Mouse (Mus musculus): ENCODE measurements around the gene Tmem19. TPM values are rescaled to one million over a fixed set of nuclear protein-coding genes. Genes with fewer than 3 reads are reported as not detected.

The Tmem19 gene
- polyA plus RNA-seq, 1 experiment from 2014 or later: 47.4 TPM

GRCm38 (mm10) chr10:115339820-115340328 lies 22.4 kb downstream of the Tmem19 start:
- ATAC-seq (replicated peaks; ENCODE audit: low FRiP score, low read depth): no peak
- no peaks in the 10 kb centered on the region for H3K4me1 ChIP-seq (replicated peaks; ENCODE audit: insufficient read depth, low read length)
- no peaks in the 10 kb centered on the region for H3K9me3 ChIP-seq (replicated peaks; ENCODE audit: low read length)
- H3K4me2 ChIP-seq (ENCODE audit: low read length): no peak overlapping the region
- H3K9ac ChIP-seq (ENCODE audit: low read depth, low read length): no peak overlapping the region
- no peak overlapping the region for H3K4me3 ChIP-seq (replicated peaks; ENCODE audit: low read depth, low read length)
- TF ChIP-seq CTCF (IDR thresholded peaks at IDR 0.05; ENCODE audit: low read depth): no peak
- H3K27ac ChIP-seq: no peak overlapping the region
- H3K27me3 ChIP-seq (ENCODE audit: insufficient read depth, low read length): no peaks in the 10 kb centered on the region
- WGBS: 95% methylated on average over 7 of the region's 7 CpGs
- H3K36me3 ChIP-seq (ENCODE audit: insufficient read depth, low read length): no peaks in the 10 kb centered on the region; the same call in 1 of the 2 replicates
- no peak for DNase-seq (ENCODE audit: low spot score)

- no peak overlapping the region for H3K9ac ChIP-seq (ENCODE audit: low read depth, low read length)
- H3K9me3 ChIP-seq (replicated peaks; ENCODE audit: low read length): no peaks in the 10 kb centered on the region
- TF ChIP-seq CTCF (IDR thresholded peaks at IDR 0.05; ENCODE audit: low read depth): no peak
- H3K27ac ChIP-seq: no peak overlapping the region
- DNase-seq (ENCODE audit: low spot score) (no peak), ATAC-seq (replicated peaks; ENCODE audit: low FRiP score, low read depth) (no peak)
- no peaks in the 10 kb centered on the region for H3K4me1 ChIP-seq (replicated peaks; ENCODE audit: insufficient read depth, low read length)
- 83% methylated on average over 4 of the region's 4 CpGs for WGBS
- no peaks in the 10 kb centered on the region for H3K27me3 ChIP-seq (ENCODE audit: insufficient read depth, low read length)
- no peak overlapping the region for H3K4me3 ChIP-seq (replicated peaks; ENCODE audit: low read depth, low read length)
- H3K36me3 ChIP-seq (ENCODE audit: insufficient read depth, low read length): no peaks in the 10 kb centered on the region
- H3K4me2 ChIP-seq (ENCODE audit: low read length): no peak overlapping the region
These were observed 25.4 kb downstream of the Tmem19 start for GRCm38 (mm10) chr10:115336901-115337300.

GRCm38 (mm10) chr10:115333528-115333927 lies 28.8 kb downstream of the Tmem19 start:
- TF ChIP-seq CTCF (IDR thresholded peaks at IDR 0.05; ENCODE audit: low read depth): no peak
- ATAC-seq (replicated peaks; ENCODE audit: low FRiP score, low read depth): no peak

GRCm38 (mm10) chr10:115332997-115333396 lies 29.3 kb downstream of the Tmem19 start:
- H3K27ac ChIP-seq: no peak overlapping the region
- DNase-seq (ENCODE audit: low spot score): no peak

More at GRCm38 (mm10) chr10:115333528-115333927, 28.8 kb downstream of the Tmem19 start:
- no peak overlapping the region for H3K27ac ChIP-seq
- H3K4me3 ChIP-seq (replicated peaks; ENCODE audit: low read depth, low read length): no peak overlapping the region
- no peaks in the 10 kb centered on the region for H3K27me3 ChIP-seq (ENCODE audit: insufficient read depth, low read length)
- no peaks in the 10 kb centered on the region for H3K4me1 ChIP-seq (replicated peaks; ENCODE audit: insufficient read depth, low read length)
- WGBS: 80% methylated on average over 9 of the region's 9 CpGs
- no peaks in the 10 kb centered on the region for H3K36me3 ChIP-seq (ENCODE audit: insufficient read depth, low read length)
- no peaks in the 10 kb centered on the region for H3K9me3 ChIP-seq (replicated peaks; ENCODE audit: low read length)
- no peak for DNase-seq (ENCODE audit: low spot score)
- H3K9ac ChIP-seq (ENCODE audit: low read depth, low read length): no peak overlapping the region
- H3K4me2 ChIP-seq (ENCODE audit: low read length): no peak overlapping the region

GRCm38 (mm10) chr10:115332420-115332952 lies 29.8 kb downstream of the Tmem19 start:
- no peak overlapping the region for H3K27ac ChIP-seq
- no peaks in the 10 kb centered on the region for H3K36me3 ChIP-seq (ENCODE audit: insufficient read depth, low read length)
- no peaks in the 10 kb centered on the region for H3K9me3 ChIP-seq (replicated peaks; ENCODE audit: low read length)
- ATAC-seq (replicated peaks; ENCODE audit: low FRiP score, low read depth): no peak
- no peak for TF ChIP-seq CTCF (IDR thresholded peaks at IDR 0.05; ENCODE audit: low read depth)
- H3K4me2 ChIP-seq (ENCODE audit: low read length): no peak overlapping the region
- H3K4me1 ChIP-seq (replicated peaks; ENCODE audit: insufficient read depth, low read length): no peaks in the 10 kb centered on the region
- H3K4me3 ChIP-seq (replicated peaks; ENCODE audit: low read depth, low read length): no peak overlapping the region
- H3K9ac ChIP-seq (ENCODE audit: low read depth, low read length): no peak overlapping the region
- WGBS: 73% methylated on average over 8 of the region's 8 CpGs
- no peaks in the 10 kb centered on the region for H3K27me3 ChIP-seq (ENCODE audit: insufficient read depth, low read length)
- no peak for DNase-seq (ENCODE audit: low spot score)

More at GRCm38 (mm10) chr10:115332997-115333396, 29.3 kb downstream of the Tmem19 start:
- no peak for ATAC-seq (replicated peaks; ENCODE audit: low FRiP score, low read depth)
- no peaks in the 10 kb centered on the region for H3K4me1 ChIP-seq (replicated peaks; ENCODE audit: insufficient read depth, low read length)
- WGBS: 90% methylated on average over 4 of the region's 4 CpGs
- H3K27me3 ChIP-seq (ENCODE audit: insufficient read depth, low read length): no peaks in the 10 kb centered on the region
- no peaks in the 10 kb centered on the region for H3K9me3 ChIP-seq (replicated peaks; ENCODE audit: low read length)
- no peak overlapping the region for H3K4me3 ChIP-seq (replicated peaks; ENCODE audit: low read depth, low read length)
- TF ChIP-seq CTCF (IDR thresholded peaks at IDR 0.05; ENCODE audit: low read depth): no peak
- H3K36me3 ChIP-seq (ENCODE audit: insufficient read depth, low read length): no peaks in the 10 kb centered on the region
- H3K4me2 ChIP-seq (ENCODE audit: low read length): no peak overlapping the region
- no peak overlapping the region for H3K9ac ChIP-seq (ENCODE audit: low read depth, low read length)

GRCm38 (mm10) chr10:115329010-115329530 lies 33.2 kb downstream of the Tmem19 start:
- no peak for ATAC-seq (replicated peaks; ENCODE audit: low FRiP score, low read depth)
- H3K4me3 ChIP-seq (replicated peaks; ENCODE audit: low read depth, low read length): no peak overlapping the region
- no peak overlapping the region for H3K4me2 ChIP-seq (ENCODE audit: low read length)
- no peaks in the 10 kb centered on the region for H3K9me3 ChIP-seq (replicated peaks; ENCODE audit: low read length)
- no peak overlapping the region for H3K9ac ChIP-seq (ENCODE audit: low read depth, low read length)
- H3K4me1 ChIP-seq (replicated peaks; ENCODE audit: insufficient read depth, low read length): no peaks in the 10 kb centered on the region
- WGBS: 87% methylated on average over 3 of the region's 3 CpGs
- H3K36me3 ChIP-seq (ENCODE audit: insufficient read depth, low read length): no peaks in the 10 kb centered on the region
- H3K27ac ChIP-seq: no peak overlapping the region
- H3K27me3 ChIP-seq (ENCODE audit: insufficient read depth, low read length): no peaks in the 10 kb centered on the region
- no peak for DNase-seq (ENCODE audit: low spot score)
- no peak for TF ChIP-seq CTCF (IDR thresholded peaks at IDR 0.05; ENCODE audit: low read depth)

All from kidney, postnatal 0 days (tissue).